Mouse (Mus musculus) urinary bladder, postnatal 14 days (tissue): ENCODE measurements around the gene Usp37.
"Not testable (repeated sequence)": the region's sequence is repeated elsewhere in the genome, so short reads cannot be mapped to it uniquely, and the experiment has no call there.

Source experiments
- DNase-seq: peaks from one replicate; pipeline ENCODE4 v3.0.0; 2021; ENCODE audit warnings: low spot score

Gene Usp37

DNA sequence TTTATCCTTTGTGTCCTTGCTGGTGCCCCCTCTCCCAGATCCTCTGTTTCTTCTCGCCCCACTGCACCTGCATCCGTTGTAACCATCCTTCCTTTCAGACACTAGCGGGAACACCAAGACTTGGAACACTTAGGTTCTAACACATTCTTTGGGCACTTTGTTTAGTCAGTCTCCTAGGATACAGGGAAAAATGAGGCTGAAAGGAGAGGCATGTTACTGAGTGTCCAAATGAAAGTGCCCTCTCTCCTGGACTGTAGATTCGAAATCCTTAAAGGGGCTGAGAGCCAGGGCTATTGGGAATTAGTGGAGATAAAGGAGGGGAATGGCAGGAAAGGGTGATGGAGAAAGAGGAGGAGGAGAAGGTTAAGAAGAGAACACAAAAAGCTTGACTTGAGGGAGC is at the start of gene Usp37:
TSS of gene Usp37 (minus strand) at position 101 of the 400 bp plus-strand sequence.
- DNase-seq = no peak

DNA sequence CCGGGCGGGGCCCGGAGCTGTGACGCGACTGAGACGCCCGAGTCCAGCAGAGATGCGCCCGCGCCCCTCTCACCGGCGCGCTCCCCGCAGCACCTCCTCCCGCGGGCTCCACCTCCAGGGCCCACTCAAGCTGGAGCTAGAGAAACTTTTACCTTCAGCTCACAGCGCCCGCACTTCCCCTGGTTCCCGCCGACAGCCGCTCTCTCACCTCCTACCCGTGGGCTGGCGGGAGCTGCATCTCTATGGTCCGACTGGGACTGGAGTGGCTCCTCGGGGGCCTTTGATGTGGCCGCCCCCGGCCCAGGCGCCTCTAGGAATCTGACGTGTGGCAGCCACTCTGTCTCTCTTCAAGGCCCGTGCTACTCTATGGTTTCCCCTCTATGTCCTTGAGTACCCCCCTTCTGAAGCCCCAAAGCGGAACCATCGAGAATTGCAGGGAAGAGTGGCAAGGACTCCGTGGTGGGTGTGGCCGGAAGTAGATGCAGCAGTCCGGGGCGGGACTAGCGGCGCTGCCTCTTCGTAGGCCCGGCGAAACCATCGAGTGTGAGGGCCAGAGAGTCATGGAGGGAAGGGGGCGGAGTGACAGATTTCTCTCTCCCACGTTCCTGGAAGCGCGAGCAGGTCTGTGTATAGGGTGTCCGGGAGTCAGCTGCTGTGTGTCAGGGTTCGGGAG is 43.8 kb upstream of the Usp37 start, which contains the start of the genes Zfp142 and Bcs1l:
TSS of gene Zfp142 (minus strand) at position 474 of the 673 bp plus-strand sequence.
TSS of gene Bcs1l (plus strand) at position 517 of the 673 bp plus-strand sequence.
- peak; percentile 99 for DNase-seq

DNA sequence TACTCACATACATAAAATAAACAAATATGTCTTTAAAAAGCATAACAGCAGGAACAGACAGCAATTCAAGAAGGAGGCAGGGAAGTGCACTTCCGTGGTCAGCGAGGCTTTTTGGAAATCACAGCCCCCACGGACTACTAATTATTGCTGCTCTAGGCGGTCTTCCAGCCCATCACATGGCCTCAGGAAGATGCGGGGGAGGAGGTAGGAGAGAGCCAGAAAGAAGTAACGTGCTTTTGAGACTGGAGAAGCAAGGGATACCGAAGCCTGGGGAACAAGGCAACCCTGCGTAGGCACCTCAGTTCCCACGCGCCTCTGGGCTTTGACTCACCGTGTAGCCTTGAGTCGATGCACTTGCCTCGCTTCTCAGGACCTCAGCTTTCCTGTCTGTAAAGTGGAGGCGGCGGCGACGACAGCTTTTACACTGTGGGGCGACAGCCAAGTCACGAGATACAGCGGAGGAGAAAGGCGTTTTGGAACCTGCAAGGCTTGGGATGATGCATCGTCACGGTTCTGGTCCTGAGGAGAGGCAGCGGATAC is 43.2 kb upstream of the Usp37 start:
- DNase-seq = no peak

DNA sequence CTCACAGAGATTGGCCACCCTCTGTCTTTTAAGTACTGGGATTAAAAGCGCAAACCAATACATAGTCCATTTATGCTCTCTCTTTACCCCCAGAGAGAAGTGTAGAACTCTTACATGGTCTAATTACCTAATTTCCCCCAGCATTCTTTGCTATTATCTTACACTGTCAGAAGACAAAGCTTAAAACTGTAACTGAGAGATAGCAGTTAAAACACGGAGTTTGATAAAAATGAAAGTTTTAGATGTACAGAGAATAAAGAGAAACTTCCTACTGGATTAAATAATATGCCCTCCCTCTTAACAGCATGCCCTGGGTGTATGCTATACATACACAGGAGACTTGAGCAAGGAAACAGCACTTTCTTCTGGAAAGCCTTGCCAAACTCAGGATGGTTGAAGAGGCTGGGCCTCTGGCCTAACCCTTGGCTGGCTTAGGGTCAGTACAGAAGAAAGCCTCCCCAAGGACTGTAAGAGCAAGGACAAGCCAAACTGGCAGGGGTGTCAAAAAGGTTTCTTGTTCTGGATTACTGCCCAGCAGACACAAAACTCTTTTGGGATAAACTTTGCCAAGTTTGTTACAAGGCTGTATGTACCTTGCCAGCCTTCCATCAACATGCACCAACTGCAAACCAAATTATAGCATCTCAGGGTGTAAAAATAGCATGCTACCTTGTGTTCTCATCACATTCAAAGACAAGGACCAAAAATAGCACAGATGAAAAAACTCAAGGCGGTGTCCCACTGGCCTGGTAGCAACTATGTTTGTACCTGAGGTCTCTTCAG is 40.7 kb upstream of the Usp37 start:
- DNase-seq = no peak

DNA sequence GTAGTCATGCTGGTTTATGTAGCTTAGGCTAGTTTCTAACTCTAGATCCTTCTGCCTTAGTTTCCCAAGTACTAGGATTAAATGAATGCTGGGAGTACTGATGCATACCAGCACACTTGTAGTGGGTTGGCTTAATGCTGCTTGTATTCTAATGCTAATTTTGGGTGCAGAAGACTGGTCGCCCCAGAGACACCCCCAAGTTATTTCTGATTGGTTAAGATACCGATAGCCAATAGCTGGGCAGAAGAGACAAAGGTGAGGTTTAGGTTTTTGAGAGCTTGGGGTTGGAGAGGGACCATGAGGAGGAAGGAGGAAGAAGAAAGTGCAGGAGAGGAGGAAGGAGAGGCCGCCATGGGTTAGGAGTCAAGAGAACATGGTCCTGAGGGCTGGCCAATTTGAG is 38.5 kb upstream of the Usp37 start:
- DNase-seq = no peak

DNA sequence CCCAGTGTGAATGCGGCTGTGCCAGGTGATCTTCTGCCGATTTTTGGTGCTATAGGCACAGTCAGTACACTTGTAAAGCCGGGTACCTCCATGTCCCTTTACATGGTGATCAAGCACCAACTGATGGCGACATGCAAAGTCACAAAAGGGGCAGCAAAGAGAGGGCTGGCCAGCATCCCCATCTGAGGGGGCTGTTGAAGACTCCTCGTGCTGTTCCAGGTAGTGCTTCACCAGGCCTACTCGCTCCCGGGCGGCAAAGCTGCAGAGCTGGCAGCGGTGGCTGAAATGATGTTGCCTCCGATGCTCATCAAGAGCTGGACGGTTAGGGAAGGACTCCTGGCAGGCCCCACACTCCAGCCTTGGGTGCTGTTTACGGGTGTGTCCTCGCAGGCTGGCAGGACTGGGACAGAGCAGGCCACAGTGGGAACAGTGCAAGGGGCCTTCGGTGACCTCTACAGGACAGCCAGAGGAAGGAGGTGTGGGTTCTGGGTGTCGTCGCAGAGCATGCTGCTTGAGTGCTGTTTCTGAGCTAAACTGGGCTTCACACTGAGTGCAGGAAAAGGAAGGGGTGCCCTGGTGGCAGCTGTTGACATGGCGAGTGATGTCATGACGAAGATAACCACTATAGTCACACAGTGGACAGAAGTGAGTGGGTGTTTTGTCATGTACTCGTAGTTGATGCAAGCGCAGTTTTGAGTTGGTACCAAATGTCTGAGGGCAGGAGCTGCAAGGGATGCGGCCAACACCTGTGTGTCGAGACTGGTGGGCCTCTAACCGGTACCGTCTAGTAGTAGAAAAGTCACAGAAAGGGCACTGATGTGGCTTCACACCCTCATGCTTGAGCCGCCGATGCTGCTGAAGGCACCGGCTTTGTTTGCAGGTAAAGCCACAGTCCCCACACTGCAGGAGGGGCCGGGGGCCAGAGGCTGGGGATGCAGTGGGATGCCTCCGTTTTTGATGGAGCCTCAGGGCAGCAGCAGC is 25.9 kb upstream of the Usp37 start:
- no peak for DNase-seq

DNA sequence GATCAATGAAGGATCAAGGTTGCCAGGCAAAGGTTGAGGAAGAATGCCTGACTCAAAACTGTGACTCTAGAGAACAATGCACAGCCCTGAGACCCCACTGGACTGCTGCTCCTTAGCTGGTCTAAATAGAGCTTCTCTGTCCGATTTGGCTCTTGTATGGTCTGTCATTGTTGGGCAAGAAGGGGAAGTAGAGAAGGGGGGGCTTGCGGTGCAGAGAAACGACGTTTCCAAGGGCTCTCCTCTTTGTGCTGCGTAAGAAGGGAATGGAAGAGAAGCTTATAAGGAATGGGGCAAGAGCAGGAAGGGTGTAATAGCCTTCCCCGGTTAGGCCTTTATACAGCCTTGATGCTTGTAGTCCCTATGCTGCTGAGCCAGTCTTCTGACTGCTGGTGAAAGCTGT is 21.8 kb upstream of the Usp37 start:
- DNase-seq = no peak

DNA sequence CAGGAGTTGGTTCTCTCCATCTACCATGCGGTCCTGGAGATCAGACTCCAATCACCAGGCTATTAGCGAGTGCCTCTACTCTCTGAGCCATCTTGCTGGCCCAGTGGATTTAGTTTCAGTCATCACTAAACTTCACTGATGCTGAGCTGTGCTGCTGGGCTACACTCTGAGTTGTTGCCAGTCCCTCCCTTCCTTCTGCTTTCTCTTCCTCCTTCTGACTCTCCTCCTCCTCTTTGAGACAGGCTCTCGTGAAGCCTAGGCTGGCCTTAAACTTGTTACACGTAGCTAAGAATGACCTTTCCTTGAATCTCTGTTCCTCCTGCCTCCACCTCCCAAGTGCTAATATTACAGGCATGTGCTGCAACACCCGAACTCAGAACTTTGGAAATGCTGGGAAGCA is 15.0 kb upstream of the Usp37 start:
- DNase-seq = no peak

DNA sequence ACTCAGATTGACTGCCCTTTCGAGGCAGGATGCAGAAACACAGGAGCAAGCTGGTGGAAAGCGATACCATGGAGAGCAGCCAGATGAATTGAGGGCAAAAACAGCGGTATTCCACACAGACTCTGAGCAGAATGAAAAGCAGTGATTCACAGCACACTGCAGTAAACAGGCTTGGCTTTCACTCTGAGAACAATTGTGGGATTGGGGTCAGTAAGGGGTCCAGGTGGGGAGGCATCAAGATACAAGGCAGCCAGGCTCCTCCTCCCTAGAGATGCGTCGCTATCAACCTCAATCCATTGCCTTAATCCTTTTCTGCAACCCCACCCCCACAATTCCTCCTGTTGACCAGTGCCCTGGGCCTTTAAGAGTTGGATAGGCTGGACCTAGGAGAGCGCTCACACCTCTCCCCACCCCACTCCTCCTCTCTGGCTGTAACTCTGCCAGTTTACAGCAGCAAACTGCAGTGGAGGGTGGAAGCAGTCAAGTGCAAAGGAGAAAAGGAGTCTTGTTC is 1.6 kb downstream of the Usp37 start, which contains the start of gene Plcd4:
TSS of gene Plcd4 (plus strand) at position 438 of the 511 bp plus-strand sequence.
- DNase-seq = no peak

DNA sequence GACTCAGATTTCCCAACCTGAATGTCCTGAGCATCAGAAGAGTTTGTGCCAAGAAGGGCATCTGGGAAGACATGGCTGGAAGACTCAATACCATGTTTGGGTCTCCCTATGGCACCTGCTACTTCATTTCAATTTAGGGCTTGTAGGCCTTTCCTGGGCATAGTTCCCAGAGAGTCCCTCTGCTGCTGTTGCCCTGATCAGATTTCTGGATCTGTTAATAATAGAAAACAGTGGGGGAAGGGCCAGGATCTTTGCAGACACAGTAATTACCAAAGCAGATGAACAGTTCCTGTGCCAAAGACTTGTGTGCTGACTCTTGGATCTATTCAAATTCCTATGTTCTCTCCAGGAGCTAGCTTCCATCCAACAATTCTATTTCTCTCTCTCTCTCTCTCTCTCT is 5.4 kb downstream of the Usp37 start:
- DNase-seq = no peak

DNA sequence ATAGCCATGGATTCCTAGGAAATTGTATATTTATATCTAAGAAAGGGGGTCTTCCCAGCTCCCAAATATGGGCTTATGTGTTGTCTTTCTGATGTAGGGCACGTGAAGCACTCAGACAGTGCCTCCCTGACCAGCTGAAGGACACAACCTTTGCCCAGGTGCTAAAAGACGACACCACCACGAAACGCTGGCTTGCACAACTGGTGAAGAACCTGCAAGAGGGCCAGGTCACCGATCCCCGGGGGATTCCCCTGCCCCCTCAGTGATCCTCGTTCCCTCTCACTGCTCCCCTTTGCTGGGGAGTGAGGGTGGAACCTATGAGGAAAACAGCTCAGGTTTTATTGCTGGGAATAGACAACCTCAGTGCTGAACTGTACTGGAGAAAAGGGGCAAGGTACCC is 15.5 kb downstream of the Usp37 start:
- no peak for DNase-seq

DNA sequence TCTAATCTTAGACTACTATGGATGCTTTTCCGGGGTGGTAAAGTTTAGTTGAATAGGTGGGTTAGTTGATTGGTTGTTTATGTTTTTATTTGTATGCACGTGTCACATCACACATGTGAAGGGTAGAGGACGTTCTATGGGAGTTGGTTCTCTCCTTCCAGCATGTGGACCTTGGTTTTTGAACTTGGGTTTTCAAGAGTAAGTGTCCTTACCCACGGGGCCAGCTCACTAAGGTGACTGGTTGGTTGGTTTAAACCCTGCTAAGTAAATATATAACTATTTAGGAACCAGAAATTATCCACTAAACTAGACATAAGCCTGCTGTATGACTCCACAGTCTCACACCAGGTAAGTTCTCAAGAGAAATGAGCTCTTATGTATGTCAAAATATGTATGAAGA is 19.3 kb downstream of the Usp37 start:
- DNase-seq = no peak

DNA sequence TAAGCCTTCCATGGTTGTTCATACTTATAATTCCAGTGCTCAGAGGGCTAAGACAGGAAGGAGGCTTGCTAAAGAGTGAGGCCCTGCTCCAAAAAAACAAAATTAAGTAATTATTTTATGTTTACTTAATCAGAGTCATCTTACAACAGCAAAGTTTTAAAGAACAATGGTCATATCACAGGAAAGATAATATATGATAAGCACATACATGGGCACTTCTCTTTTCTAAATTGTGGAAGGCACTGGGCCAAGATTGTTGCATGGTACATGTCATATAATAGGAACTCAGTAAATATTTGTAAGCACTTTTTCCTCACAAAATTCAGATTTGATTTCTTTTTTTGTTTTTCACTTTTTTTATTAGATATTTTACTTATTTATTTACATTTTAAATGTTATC is 24.2 kb downstream of the Usp37 start:
- DNase-seq = no peak

DNA sequence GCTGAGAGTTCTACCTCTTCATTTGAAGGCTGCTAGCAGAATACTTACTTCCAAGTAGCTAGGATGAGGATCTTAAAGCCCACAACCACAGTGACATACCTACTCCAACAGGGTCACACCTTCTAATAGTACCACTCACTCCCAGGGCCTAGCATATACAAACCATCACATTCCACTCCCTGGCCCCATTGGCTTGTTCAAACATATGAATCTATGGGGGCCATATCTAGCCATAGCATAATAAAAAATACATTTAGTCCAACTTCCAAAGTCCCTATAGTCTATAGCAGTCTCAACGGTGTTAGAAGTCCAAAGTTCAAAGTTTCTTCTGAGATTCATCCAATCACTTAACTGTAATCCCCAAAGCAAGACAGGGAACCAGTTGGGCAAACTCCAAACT is 31.1 kb downstream of the Usp37 start:
- not testable (repeated sequence) for DNase-seq

DNA sequence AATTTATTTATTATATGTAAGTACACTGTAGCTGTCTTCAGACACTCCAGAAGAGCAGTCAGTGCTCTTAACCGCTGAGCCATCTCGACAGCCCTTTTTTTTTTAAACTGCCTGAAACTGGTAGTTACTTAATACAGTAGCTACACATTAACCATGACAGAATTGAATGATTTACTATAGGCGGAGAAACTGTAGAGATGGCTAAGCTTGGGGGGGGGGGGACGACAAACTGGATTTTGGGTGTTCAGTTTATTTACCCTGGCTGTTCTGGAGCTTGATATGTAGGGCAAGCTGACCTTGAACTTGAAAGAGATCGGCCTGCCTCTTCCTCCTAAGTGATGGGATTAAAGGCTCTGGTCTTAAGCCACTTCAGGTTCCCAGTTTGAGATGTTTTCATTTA is 32.8 kb downstream of the Usp37 start:
- DNase-seq = no peak

DNA sequence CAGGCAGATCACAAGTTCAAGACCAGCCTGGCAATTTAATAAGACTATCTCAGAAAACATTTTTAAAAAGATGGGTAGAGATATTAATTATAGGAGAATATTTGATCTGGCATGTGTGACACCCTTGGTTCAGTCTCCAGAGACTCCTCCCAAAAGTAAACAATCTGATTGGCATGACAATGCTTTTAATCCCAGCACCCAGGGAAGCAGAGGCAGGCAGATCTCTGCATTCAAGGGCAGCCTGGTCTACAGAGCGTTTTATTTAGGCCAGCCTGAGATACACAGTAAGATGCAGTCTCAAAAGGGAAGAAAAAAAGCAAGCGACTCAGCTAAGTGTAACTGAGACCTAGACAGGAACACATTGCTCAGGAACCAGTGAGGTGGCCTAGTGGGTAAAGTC is 36.3 kb downstream of the Usp37 start:
- no peak for DNase-seq

DNA sequence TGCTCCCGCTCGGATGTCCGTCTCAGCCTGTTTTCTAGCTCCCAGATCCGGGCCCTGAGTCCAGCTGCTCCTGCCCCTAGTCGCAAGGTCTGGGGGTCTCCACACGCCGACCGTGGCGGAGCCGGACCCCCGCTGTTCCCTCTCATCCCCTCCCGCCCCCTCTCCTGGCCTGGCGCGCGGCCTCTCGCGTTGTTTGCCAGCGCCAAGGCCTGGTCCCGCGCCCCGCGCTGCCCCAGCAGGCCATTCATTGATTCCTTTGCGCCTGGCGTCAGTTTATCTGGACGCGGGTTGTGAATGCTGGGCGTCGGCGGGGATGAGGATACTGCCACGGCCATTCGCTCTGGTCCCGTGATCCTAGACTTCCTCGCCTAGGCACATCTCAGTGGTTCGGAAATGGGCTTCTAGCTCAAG is 37.6 kb downstream of the Usp37 start:
- DNase-seq = peak; percentile 53

DNA sequence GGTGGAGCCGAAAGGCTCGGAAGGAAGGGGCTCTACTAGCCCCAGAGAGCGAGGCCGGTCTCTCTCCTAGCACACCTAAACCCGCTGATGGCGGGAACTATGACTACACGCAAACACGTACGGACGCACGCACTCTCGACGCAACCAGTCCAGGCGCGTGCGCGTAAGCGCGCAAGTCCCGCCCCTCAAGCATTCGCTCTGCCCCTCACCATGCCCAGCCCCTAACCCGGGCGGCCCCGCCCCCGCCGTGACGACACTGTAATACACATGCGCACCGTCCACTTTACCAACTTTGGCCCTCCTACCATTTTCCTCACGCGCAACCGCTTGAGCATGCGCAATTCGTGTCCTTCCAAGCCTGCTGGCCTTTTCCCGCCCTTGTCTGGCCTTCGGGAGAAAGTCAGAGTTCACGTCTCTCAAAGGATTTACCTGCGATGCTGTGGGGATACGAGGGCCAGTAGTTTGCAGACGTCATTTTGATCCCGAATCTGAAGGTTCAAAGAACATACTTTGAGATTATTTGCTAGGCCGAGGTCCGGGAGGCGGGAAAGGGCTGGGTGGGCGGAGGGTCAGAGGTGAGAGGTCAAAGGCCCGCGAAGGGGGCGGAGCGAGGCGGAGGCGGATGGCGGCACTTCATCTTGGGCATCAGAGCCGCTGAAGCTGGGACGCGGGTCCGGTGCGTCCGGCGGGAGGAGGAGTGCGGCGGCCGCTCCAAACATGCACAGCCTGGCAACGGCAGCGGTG is 38.2 kb downstream of the Usp37 start, which contains the start of gene Cnot9:
TSS of gene Cnot9 (plus strand) at position 338 of the 744 bp plus-strand sequence.
- DNase-seq = peak; percentile 100

DNA sequence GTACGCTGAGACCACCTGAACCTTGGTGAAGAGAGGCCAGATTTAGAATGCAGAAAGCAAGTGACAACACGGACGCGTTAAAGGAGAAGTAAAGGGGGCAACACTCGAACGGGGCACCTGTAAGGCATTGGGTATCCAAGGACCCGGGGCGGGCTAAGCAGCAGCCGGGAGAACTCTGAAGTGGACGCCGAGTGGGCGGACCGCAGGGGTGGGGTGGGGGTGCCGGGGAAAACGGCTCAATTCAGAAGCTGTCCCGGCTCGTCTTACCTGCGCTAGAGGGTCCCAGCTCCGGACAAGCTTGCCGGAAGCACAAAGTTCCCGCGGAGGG is 38.7 kb downstream of the Usp37 start:
- DNase-seq = no peak

DNA sequence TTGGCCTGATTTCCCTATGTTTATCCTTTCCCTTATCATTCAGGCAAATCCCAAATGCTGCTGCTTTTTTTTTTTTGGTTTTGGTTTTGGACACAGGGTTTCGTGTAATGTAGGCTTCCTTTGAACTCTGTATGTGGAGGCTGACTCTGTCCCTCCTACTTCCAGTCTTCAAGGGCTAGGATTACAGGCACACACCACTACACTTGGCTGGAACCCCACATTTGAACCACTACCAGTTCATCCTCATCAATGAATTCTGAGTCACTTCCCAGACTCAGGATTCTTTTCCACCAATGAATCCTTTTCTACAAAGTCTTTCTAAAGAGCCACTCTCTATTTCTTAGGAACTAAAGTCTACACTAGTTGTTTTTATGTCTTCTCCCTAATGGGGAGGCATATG is 43.0 kb downstream of the Usp37 start:
- no peak for DNase-seq

DNA sequence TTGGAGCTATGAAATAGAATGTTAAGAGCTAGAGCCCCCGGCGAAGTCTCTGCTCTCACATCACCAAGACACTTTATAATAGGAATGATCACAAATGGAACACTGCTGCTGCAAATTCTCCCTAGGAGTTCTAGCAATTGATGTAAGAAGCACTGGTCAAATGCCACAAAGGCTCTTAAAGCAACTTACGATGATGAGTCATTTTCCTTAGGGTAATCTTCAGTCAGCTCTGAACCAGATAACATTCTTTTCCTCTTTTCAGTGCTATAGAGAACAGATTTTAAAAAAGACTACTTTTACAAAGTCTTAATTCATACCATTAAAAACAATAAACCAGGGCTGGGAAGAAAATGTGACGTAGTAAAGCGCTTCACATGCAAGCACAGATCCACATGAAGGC is 58.3 kb downstream of the Usp37 start:
- DNase-seq = no peak
